Mouse (Mus musculus): ENCODE measurements around the gene Abca13. TPM values are rescaled to one million over a fixed set of nuclear protein-coding genes. Genes with fewer than 3 reads are reported as not detected.

Gene Abca13
- polyA plus RNA-seq, 1 experiment from 2014 or later = 0.01 TPM

DNA sequence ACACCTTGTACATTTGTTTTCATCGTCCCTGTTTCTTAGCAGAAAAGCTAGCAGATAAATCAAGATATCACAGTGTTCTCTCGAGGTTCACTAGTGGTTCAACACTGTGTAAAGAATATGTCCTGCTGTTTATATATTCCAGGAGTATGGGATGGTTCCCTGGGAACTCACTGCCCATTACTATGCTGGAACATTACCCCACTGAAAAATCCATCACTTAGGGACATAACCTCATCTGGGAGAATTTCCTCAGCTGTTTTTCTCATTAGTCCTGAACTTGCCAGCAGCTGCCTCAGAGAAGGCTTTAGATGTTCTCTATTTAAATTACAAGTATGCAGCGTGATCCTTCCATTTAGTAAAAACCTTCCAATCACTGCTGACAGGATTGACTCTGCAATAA is 513.4 kb downstream of the Abca13 start:
- H3K27me3 ChIP-seq (replicated peaks; ENCODE audit: control insufficient read depth, insufficient read depth, low read length) = no peaks in the 10 kb centered on the region
- H3K27ac ChIP-seq (ENCODE audit: low read depth, low read length) = no peak overlapping the region
- WGBS = 74% methylated on average over 3 of the region's 3 CpGs
- ATAC-seq (no peak), DNase-seq (ENCODE audit: low spot score) (no peak)
- H3K36me3 ChIP-seq (ENCODE audit: control insufficient read depth, insufficient read depth, low read length) = no peaks in the 10 kb centered on the region
- H3K4me3 ChIP-seq (ENCODE audit: low read depth, low read length) = no peak overlapping the region
- H3K9me3 ChIP-seq (replicated peaks; ENCODE audit: control insufficient read depth, low read length) = no peaks in the 10 kb centered on the region
- no peak overlapping the region for H3K4me2 ChIP-seq (ENCODE audit: low read length)
- H3K9ac ChIP-seq (ENCODE audit: low read length) = no peak overlapping the region
- H3K4me1 ChIP-seq (ENCODE audit: control insufficient read depth, insufficient read depth, low read length) = no peaks in the 10 kb centered on the region

DNA sequence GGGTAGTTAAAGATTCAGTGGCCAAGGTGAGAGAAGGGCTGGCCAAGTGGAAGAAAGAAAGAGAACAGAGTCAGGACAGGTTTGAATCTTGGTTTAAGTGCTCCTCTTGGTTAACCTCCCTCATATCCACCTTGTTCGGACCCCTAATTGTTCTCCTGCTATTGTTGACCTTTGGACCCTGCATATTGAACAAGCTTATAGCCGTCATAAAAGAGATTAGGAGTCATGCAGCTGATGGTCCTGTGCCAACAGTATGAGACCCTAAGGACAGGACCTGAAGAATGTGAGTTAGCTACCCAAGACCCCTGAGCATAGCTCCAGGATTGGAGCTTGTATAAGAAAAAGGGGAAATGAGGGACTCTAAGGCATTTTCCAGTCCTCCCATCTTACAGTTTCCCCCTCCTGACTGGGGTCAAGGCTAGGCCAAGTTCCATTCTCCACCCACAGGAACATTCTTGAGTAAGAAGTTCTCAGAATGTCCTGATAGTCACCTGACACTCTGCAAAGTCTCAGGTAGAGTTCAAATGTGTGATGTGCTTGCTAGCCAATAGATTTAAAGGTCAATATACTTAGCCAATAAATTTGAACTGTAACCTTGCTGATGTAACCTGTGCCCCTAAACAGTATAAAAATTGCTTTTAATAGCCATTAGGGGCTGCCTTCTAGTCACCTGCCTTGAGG is 536.2 kb downstream of the Abca13 start:
- Histone ChIP-seq H3K27me3 (replicated peaks; ENCODE audit: control insufficient read depth, insufficient read depth, low read length) (no peaks in the 10 kb centered on the region), H3K9ac (ENCODE audit: low read length) (no peak overlapping the region), H3K36me3 (ENCODE audit: control insufficient read depth, insufficient read depth, low read length) (no peaks in the 10 kb centered on the region), H3K9me3 (replicated peaks; ENCODE audit: control insufficient read depth, low read length) (no peaks in the 10 kb centered on the region), H3K4me3 (ENCODE audit: low read depth, low read length) (no peak overlapping the region), H3K4me2 (ENCODE audit: low read length) (no peak overlapping the region), H3K4me1 (ENCODE audit: control insufficient read depth, insufficient read depth, low read length) (no peaks in the 10 kb centered on the region), H3K27ac (ENCODE audit: low read depth, low read length) (no peak overlapping the region)
- no peak for ATAC-seq
- 76% methylated on average over 2 of the region's 2 CpGs for WGBS
- no peak for DNase-seq (ENCODE audit: low spot score)

DNA sequence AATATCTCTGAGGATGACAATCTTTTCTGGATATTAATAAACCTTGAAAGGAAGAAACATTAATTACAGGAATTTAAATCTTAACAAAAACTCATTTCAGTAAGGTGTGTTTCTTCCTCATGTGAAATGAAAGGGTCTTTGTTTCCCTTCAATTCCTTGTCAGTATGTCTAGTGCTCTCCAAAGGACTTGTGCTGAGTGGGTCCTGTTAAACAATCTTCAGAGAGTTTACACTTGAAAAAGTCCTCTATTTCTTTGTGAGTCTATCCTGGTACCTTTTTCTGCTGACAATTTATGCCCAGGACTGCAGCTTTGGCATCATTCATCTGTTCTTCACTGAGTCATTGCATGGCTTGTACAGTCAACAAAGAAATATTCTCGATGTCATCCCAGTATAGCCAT is 539.6 kb downstream of the Abca13 start:
- H3K36me3 ChIP-seq (ENCODE audit: control insufficient read depth, insufficient read depth, low read length) = no peaks in the 10 kb centered on the region
- no peak overlapping the region for H3K27ac ChIP-seq (ENCODE audit: low read depth, low read length)
- WGBS = 91% methylated on average over 1 of the region's 1 CpGs
- H3K9ac ChIP-seq (ENCODE audit: low read length) = no peak overlapping the region
- no peaks in the 10 kb centered on the region for H3K4me1 ChIP-seq (ENCODE audit: control insufficient read depth, insufficient read depth, low read length)
- DNase-seq (ENCODE audit: low spot score) = no peak
- no peak overlapping the region for H3K4me2 ChIP-seq (ENCODE audit: low read length)
- no peak for ATAC-seq
- no peaks in the 10 kb centered on the region for H3K27me3 ChIP-seq (replicated peaks; ENCODE audit: control insufficient read depth, insufficient read depth, low read length)
- H3K9me3 ChIP-seq (replicated peaks; ENCODE audit: control insufficient read depth, low read length) = no peaks in the 10 kb centered on the region
- H3K4me3 ChIP-seq (ENCODE audit: low read depth, low read length) = no peak overlapping the region

Other genes with a start within 250 kb of the Abca13 start
- gene Pkd1l1, start 218.7 kb upstream of the Abca13 start, polyA plus RNA-seq (2014; fragmentation: Nextera tagmentation; extraction: Ambion mirVana) = 0.08 and 0.14 TPM in 2 replicates
- gene Hus1, start 180.8 kb upstream of the Abca13 start, polyA plus RNA-seq (2014; fragmentation: Nextera tagmentation; extraction: Ambion mirVana) = 9.8 and 11.6 TPM in 2 replicates
- gene Gm11992, start 143.3 kb upstream of the Abca13 start, polyA plus RNA-seq (2014; fragmentation: Nextera tagmentation; extraction: Ambion mirVana) = 1.0 and 1.2 TPM in 2 replicates
- gene Sun3, start 143.0 kb upstream of the Abca13 start, polyA plus RNA-seq (2014; fragmentation: Nextera tagmentation; extraction: Ambion mirVana) = 0.19 TPM in 2 replicates
- 1.4 and 3.0 TPM in 2 replicates for gene Upp1, start 73.8 kb upstream of the Abca13 start, polyA plus RNA-seq (2014; fragmentation: Nextera tagmentation; extraction: Ambion mirVana)